Mouse (Mus musculus): ENCODE data around the gene Olfr1265.

Olfr1265 gene

DNA sequence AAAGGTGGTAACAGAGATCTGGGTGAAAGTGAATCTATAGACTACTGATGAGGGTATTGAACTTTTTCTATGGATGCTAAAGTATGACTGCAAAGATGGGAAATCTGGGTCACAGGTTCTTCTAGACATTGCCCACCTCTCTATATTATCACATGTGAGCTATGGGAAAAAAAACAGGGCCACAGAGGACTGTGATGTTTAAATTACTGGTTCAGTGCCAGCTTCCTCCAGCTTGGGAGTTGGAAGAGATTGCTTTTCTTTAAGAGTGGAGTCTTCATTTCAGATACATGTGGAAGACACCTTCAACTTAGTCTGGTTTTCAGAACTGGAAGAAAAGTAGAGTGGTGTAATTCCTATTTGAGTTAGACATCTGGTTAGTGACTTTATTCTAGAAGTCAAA lies at the start of gene Olfr1265:
Gene Olfr1265, plus strand, starts transcription at position 301 of the 400 bp plus-strand sequence.
- no peak for DNase-seq

DNA sequence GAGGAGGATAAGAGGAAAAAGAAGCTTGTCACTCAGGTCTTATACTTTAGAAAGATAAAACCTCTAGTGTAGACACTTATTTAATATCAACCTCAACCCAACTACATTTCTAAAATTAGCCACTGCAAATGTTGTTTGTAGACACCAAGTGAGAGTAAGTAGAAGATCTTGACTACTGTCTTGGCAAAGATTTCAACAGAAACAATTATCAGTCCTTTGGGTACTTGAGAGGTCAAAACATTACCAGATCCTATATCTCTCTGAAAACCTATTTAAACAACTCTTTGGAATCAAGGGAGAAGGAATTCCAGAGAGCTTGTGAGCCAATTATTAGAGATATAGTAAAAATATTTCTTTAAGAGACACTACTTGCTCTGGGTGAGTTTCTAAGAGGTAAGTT lies 44.2 kb upstream of the Olfr1265 start, which contains the start of gene Olfr1261:
Gene Olfr1261, plus strand, starts transcription at position 301 of the 400 bp plus-strand sequence.
- DNase-seq = no peak

- no peak for DNase-seq
Observed at GRCm38 (mm10) chr2:89999845-90000244, 35.3 kb upstream of the Olfr1265 start, which contains the start of gene Olfr1262. Olfr1262 (plus strand) TSS chr2:90000145.

- DNase-seq = no peak
Observed at GRCm38 (mm10) chr2:90011831-90012230, 23.3 kb upstream of the Olfr1265 start, which contains the start of gene Olfr1263. Olfr1263 (plus strand) TSS chr2:90012131.

GRCm38 (mm10) chr2:90025477-90025876 lies 9.7 kb upstream of the Olfr1265 start, which contains the start of gene Olfr1264:
Olfr1264 (minus strand) TSS chr2:90025577.
- DNase-seq = no peak

DNA sequence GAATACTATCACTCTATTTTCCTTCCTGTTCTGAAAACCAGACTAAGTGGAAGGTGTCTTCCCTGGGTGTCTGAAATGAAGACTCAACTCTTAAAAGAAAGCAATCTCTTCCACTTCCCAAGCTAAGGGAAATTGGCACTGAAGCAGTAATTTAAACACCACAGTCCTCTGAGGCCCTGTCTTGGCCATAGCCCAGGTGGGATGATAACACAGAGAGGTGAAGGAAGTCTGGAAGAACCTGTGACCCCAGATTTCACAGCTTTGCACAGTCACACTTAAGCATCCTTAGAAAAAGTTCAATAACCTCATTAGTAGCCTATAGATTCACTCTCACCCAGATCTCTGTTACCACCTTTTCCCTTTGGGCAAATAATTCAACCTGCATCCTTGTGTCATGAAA lies 28.4 kb downstream of the Olfr1265 start, which contains the start of gene Olfr140:
Gene Olfr140, minus strand, starts transcription at position 101 of the 400 bp plus-strand sequence.
- no peak for DNase-seq

GRCm38 (mm10) chr2:90070065-90070464 lies 34.9 kb downstream of the Olfr1265 start:
- no peak for DNase-seq
